Mouse (Mus musculus) regulatory T cell (primary cell): ENCODE data around the gene Gm48552.

Experiments used
- in situ Hi-C: fragments of 300-600 bp; cut with MboI, MseI; formaldehyde crosslinking; loops from one replicate; pipeline ENCODE4 v1.15.1; 2025; ENCODE audit warnings: high pct_unique_total_duplicates

Gene Gm48552

GRCm38 (mm10) chr10:81418216-81419070, 29.6 kb downstream of the Gm48552 start:
- in situ Hi-C loops, result no loop called here

DNA sequence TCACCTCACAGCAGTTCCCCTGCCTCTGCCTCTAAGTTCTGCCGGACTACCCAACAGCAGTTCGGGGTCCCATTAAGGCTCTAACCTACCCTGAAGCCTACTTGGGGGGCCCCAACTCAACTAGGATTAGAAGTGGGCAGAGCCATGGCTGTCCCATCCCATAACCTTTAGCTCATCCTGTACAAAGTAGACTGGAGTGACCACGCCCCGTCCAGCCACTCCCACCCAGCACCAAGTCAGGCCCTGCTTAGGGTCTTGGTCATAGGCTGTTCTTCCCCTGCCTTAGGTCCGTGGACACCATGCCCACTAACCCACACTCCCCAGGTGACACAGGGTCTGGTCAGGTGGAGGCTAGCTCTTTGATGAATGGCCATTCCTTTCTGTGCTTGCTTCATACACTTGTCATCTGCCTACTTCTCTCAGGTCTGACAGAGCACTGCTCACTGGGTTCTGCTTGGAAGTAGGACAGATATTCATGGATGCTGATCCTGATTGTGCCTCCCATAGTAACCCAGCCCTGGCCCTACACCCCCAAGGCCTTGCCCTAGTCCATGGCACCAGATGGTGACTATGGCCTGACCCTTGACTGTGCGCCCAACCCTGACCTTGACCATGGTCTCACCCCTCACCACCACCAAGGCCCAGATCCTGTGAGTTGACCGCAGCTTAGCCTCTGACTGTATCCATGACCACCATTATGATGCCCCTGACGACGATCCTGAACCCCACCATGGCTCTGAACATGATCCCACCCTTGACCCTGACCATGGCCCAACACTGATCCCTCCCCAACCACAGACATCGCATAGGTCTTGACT, 30.5 kb downstream of the Gm48552 start:
- in situ Hi-C loops, result no loop called here

DNA sequence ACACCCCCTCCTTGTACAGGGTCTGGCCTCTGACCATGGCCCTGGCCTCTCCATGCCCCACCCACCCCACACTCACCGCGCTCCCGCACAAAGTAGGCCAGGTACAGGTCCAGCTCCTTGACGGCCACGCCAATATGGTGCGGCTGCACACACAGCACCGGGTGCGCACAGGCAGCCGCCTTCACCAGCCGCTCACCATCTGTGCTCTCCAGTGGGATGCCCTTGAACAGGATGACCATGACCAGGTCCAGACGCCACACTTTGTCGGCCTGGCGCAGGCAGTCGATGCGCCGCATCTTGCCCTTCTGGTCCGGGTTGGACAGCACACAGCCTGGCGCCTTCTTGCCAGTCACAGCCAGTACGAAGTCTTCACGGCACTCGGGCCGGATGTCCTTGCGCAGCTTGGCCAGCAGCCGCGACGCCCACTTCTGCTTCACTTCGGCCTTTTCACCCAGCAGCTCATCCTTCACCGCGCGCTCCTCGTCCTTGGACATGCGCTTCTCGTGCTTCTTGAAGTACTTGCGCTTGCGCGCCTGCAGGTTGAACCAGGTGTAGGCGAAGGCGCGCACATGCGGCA, 31.5 kb downstream of the Gm48552 start:
- in situ Hi-C loops, result loop anchor here (10.0 kb wide), 1 partner anchor 1675 kb away; no protein-coding TSS in a partner anchor

DNA sequence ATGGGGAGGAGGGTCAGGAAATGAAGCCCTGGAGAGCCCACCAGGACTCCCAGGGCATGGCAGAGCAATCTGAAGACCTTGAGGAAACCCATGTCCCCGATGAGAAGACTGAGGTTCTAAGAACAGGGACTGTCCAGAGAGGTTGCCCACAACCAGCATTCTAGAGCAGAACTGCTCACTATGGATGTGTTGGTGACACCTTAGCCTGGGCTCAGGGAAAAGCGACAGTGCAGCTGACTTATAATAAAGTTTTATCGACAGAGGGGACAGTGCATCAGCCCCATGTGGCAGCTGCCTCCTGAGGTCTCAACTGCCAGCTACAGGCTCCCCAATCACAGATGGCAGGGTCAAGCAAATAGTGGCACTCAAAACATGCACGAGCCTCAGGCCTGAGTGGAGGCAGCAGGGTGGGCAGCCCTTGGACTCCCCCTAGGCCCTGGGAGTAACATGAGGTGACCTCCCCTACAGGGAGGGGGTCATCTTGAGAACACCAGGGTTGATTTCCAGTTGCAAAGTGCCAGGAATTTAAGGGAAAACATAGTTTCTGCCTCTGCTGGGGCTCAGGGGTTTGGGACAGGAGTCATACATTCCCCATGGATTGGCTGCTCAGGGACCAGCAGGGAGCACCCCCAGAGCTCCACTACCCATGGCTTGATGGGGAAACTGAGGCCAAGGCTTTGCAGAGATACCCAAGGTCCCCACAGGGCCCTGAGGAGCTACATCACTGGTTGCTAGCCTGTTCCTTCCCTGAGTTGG, 32.4 kb downstream of the Gm48552 start:
- in situ Hi-C loops, result loop anchor here (10.0 kb wide), 1 partner anchor 1674 kb away; no protein-coding TSS in a partner anchor

DNA sequence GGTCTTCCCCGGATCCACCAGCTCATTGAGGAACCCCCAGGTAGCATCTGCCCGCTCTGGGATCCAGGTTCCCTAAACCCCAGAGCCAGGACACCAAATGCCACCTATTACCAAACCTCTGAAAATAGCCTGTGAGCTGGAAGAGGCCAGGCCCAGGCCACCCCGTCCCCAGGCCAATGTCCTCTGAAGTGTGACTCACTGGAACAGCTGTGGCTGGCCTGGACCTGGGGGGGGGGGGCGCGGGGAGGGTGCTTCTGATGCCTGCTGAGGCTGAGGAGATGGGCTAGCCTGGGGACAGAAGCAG, 32.9 kb downstream of the Gm48552 start:
- in situ Hi-C loops, result loop anchor here (10.0 kb wide), 1 partner anchor 1673 kb away; no protein-coding TSS in a partner anchor

- in situ Hi-C loops, result loop anchor here (10.0 kb wide), 1 partner anchor 1673 kb away; no protein-coding TSS in a partner anchor
Observed at GRCm38 (mm10) chr10:81422191-81422590, 33.4 kb downstream of the Gm48552 start.

DNA sequence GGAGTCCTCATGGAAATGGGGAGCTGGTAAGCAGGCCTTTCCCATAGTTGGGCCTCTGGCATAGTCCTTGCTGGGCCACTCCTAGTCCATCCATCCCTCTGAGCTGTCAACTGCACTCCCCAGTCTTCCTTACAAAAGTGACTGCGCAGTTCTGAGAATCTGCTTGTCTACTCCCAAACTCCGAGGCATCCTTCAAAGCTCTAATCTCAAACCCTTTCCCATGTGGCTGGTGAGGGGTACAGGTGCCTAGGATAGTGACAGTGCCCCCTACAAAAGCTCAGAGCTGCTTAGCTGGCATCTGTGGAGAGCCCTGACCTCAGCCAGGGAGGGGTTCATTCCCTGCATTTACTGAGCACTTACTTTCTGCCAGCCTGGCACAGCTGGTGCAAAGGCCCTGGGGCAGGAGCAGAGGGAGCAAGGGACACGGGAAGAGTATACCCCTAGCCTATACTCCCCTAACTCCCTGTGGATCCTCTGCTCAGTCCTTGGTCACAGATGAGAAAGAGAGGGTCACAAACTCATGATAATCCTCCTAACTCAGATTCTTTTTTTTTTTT, 33.9 kb downstream of the Gm48552 start:
- in situ Hi-C loops, result loop anchor here (10.0 kb wide), 1 partner anchor 1672 kb away; no protein-coding TSS in a partner anchor

GRCm38 (mm10) chr10:81423476-81424245, 34.9 kb downstream of the Gm48552 start:
- in situ Hi-C loops, result loop anchor here (10.0 kb wide), 1 partner anchor 1671 kb away; no protein-coding TSS in a partner anchor

DNA sequence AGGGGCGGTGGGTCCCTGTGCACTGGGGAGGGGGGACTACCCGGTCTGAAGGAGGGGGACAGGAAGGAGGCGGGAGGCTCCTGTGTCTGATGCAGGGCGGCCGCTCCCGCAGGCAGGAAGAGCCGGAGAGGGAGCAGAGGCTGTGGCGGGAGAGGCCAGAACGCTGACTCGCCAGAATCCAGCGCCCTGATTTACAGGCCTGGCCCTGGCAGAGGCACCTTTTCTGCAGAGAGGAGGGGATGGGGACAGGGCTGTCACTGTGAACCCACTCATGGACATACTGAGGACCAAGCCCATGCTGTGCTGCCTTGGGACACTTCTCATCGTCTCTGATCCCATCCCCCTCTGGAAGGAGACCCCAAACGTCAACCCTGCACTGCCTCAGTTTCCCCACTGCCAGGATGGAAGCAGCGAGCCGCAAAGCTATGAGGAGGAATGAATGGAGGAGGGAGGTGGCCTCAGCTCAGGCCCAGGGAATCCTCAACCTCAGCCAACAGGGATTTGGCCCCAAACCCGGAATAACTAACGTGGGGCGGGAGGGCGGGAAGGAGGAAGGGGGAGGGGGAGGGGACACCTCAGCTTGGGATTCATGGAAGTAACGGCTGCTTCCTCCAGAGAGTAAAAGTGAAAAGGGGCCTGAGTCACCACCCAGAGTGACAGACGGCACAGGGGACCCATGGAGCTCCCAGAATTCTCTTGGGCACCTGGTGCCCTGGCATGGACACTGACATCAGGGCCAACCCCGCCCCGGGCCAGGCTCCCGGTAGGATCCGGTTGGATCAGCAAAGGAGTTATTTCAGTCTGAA, 35.6 kb downstream of the Gm48552 start:
- in situ Hi-C loops, result loop anchor here (10.0 kb wide), 1 partner anchor 1670 kb away; no protein-coding TSS in a partner anchor

- in situ Hi-C loops, result loop anchor here (10.0 kb wide), 1 partner anchor 1669 kb away; no protein-coding TSS in a partner anchor
Observed at GRCm38 (mm10) chr10:81425236-81425850, 36.5 kb downstream of the Gm48552 start.

GRCm38 (mm10) chr10:81426081-81426671, 37.4 kb downstream of the Gm48552 start:
- in situ Hi-C loops, result loop anchor here (10.0 kb wide), 1 partner anchor 1669 kb away; no protein-coding TSS in a partner anchor

DNA sequence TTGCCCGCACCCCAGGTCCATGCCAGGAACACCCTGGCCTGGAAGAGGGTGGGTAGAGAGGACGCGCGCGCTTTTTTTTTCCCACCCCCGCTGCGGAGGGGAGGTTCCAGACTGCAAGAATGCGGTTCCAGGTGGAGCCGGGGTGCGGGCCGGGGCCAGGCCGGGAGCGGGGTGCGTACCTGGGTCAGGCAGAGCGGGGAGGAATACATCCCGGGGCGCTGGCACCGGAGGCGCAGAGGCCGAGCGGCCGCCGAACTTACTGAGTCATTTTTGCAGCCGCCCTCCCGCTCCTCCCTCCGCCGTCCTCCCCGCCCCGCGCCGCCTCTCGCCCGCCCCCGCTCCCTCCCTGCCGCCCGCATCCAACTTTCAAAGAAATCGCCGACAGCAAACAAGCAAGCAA, 38.1 kb downstream of the Gm48552 start:
- in situ Hi-C loops, result loop anchor here (10.0 kb wide), 1 partner anchor 1668 kb away; no protein-coding TSS in a partner anchor

DNA sequence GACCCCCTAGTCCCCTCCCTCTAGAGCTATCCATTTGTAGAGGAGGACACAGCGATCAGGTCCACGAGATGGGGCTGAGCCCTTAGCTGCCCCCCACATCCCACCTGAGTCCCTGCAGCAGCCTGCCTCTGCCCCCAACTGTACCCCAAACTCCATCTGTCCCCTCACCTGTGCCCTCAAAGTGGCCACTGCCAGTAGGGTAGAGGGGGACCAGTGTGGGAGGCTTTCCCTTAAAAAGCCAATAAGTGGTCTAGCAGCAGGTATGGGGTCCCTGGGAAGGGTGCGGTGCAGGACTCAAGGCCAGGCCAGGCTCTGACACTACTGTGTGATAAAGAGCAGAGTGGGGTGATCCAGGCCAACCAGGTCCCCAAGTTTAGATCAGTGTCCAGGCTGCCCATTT, 38.5 kb downstream of the Gm48552 start:
- in situ Hi-C loops, result loop anchor here (10.0 kb wide), 1 partner anchor 1667 kb away; no protein-coding TSS in a partner anchor

GRCm38 (mm10) chr10:81427804-81428506, 39.1 kb downstream of the Gm48552 start:
- in situ Hi-C loops, result loop anchor here (10.0 kb wide), 1 partner anchor 1667 kb away; no protein-coding TSS in a partner anchor

- in situ Hi-C loops, result loop anchor here (10.0 kb wide), 1 partner anchor 1666 kb away; no protein-coding TSS in a partner anchor
Observed at GRCm38 (mm10) chr10:81428507-81428870, 39.7 kb downstream of the Gm48552 start.

DNA sequence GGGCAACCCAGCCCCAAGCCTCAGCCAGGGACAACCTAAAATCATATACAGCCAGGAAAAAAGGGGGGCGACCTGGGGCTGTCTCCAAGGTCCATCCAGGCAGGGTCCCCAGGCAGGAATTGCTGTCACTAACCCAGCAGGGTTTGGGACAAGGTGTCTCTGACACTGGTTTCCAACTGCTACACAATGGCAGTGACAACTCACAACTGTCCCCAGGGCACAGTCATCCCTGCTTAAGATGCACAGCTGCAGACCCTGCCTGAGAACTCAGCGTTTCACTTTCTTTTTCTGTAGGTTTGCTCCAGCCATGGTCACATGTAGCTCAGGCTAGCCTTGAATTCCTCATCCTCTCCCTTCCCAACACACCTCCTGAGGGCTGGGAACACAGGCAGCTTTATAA, 40.3 kb downstream of the Gm48552 start:
- in situ Hi-C loops, result loop anchor here (10.0 kb wide), 1 partner anchor 1666 kb away; no protein-coding TSS in a partner anchor

DNA sequence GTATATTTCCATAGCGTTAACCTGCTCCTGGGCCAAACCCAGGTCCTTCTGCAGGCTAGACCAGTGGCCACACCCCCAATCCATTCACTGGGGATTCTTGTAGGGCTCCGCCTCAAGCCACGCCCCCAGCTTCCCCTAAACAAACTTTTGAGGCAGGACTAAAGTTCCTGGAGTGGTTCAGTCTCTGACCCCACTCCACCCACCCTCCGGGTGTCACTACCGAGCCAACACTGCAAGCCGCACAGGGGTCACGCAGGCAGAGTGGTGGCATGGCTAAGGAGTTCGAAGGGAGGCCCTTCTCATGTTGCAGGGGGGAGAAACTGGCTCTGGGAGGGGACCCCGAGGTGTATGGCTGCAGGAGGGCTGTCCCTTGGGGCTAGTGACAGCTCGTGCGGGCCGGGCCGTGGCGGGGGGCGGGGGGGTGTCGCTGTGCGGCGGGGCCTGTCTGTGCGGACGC, 40.8 kb downstream of the Gm48552 start:
- in situ Hi-C loops, result loop anchor here (10.0 kb wide), 1 partner anchor 1665 kb away; no protein-coding TSS in a partner anchor
